Mouse (Mus musculus) liver, adult 2 months (tissue): ENCODE measurements around the gene Top2a.

ENCODE experiments used
- CTCF ChIP-seq: fragments of 200-500 bp; IDR thresholded peaks from 2 replicates; pipeline ENCODE4 v1.5.1; 2011; ENCODE audit warnings: low read depth, low read length, control low read depth
- POLR2A ChIP-seq: fragments of 200-500 bp; IDR thresholded peaks from 2 replicates; pipeline ENCODE4 v1.6.1; 2011; ENCODE audit warnings: low read length, control low read depth; ENCODE audit not compliant: insufficient read depth; ENCODE audit errors: extremely low read depth

- TF ChIP-seq CTCF: no peak
- TF ChIP-seq POLR2A: no peak
These were observed 73.5 kb downstream of the Top2a start for GRCm38 (mm10) chr11:98950484-98950883.
